Mouse (Mus musculus): ENCODE measurements around the gene Crtac1.

Crtac1 gene

GRCm38 (mm10) chr19:42238341-42238715 is 193.3 kb downstream of the Crtac1 start:
- DNase-seq (ENCODE audit: low read depth, low spot score) = no peak

- no peak for DNase-seq (ENCODE audit: low read depth, low spot score)
These were observed 193.8 kb downstream of the Crtac1 start for GRCm38 (mm10) chr19:42237602-42238340.

Measured in CD4-positive, CD25-positive, alpha-beta regulatory T cell, adult 2 months (primary cell).